10 mouse cellular contexts compared by ENCODE assay signal in the genomic region with DNA sequence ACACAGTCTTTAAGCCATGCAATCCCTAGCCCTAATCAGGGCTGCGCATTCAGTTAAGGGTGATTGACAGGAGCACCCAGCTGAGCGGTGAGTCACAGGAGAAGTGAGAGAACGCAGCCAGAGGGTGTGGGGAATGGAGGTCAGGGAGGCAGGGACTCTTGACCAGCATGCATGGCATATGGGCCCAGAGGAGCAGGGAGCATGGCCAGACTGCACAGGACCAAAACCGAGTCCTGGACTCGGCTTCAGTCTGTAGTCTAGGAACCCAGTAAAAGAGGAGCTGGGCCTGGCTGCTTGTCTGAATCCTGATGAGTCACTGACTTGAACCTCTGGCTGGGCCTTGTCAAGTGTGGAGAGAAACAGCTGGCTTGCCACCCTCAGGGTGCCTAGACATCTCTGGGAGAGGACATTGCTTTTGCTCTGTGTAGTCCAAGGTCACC.
DNase-seq lines count a peak whose midpoint lies in the region; ATAC-seq and TF ChIP-seq lines count a peak whose summit lies in the region.
"Had no signal": no experiment of that assay in that cellular context is flagged by ENCODE, and none has a peak within 500 bp of the region (broad histone marks: within the 10 kb centered on the region; RNA-seq: fewer than 3 reads in every experiment).

No protein-coding gene starts in this region.

- H3K9ac ChIP-seq in kidney, embryonic 15.5 days: no peak overlapping the region
- H3K9ac ChIP-seq in hindbrain, postnatal 0 days (replicated peaks; ENCODE audit: low read length): no peak overlapping the region
- H3K9ac ChIP-seq: liver, postnatal 0 days had no signal

- H3K4me3 ChIP-seq in kidney, embryonic 15.5 days (replicated peaks): no peak overlapping the region
- H3K4me3 ChIP-seq in hindbrain, postnatal 0 days (ENCODE audit: low read length): no peak overlapping the region

- peaks cover 16% of the 10 kb centered on the region for H3K4me1 ChIP-seq in kidney, embryonic 15.5 days
- H3K4me1 ChIP-seq in hindbrain, postnatal 0 days (ENCODE audit: insufficient read depth, low read length): no peaks in the 10 kb centered on the region

- no peak for TF ChIP-seq CTCF in hindbrain, postnatal 0 days (IDR thresholded peaks at IDR 0.05; ENCODE audit: low read depth)

- WGBS in kidney, embryonic 15.5 days: 50% methylated on average over 5 of the region's 5 CpGs
- WGBS in hindbrain, postnatal 0 days: 43% methylated on average over 5 of the region's 5 CpGs

- H3K27me3 ChIP-seq in kidney, embryonic 15.5 days: no peaks in the 10 kb centered on the region
- H3K27me3 ChIP-seq in hindbrain, postnatal 0 days (ENCODE audit: insufficient read depth, low read length): no peaks in the 10 kb centered on the region

- peak; percentile 48; the same call in 1 of the 2 replicates for ATAC-seq in kidney, embryonic 15.5 days (replicated peaks; ENCODE audit: low FRiP score)
- 0 out of 2 replicates have a peak, but pooled peaks have one; percentile 32 for ATAC-seq in hindbrain, postnatal 0 days
- ATAC-seq: liver, postnatal 0 days had no signal

- H3K27ac ChIP-seq in kidney, embryonic 15.5 days: no peak overlapping the region
- H3K27ac ChIP-seq in hindbrain, postnatal 0 days: no peak overlapping the region

- no peaks in the 10 kb centered on the region for H3K36me3 ChIP-seq in kidney, embryonic 15.5 days
- H3K36me3 ChIP-seq in hindbrain, postnatal 0 days (ENCODE audit: insufficient read depth, low read length): no peaks in the 10 kb centered on the region

- no peaks in the 10 kb centered on the region for H3K9me3 ChIP-seq in kidney, embryonic 15.5 days (replicated peaks)
- H3K9me3 ChIP-seq in hindbrain, postnatal 0 days (ENCODE audit: low read length): no peaks in the 10 kb centered on the region

- DNase-seq in adrenal gland, adult (ENCODE audit: inconsistent age in 2 of 2, low spot score in 1 of 2): peak; percentile 50 to 81
- no peak for DNase-seq in adrenal gland, postnatal 4 days (ENCODE audit: low spot score in 2 of 2)
- no peak for DNase-seq in kidney, adult 8-10 months
- DNase-seq in adrenal gland, adult 8-10 months: peak; percentile 16
- no peak for DNase-seq in hindbrain, postnatal 0 days (ENCODE audit: low spot score)
- DNase-seq in left cerebral cortex, adult 18-20 months (ENCODE audit: low spot score in 2 of 2): no peak
- DNase-seq in MN1 (ENCODE audit: low spot score): no peak
- DNase-seq: layer of hippocampus, postnatal 36 days; liver, postnatal 0 days had no signal

- no peak overlapping the region for H3K4me2 ChIP-seq in kidney, embryonic 15.5 days
- H3K4me2 ChIP-seq in hindbrain, postnatal 0 days (ENCODE audit: low read depth, low read length): no peak overlapping the region

Comparison
In these comparisons a context has a peak if more than half of its experiments do, and no peak if none do; other contexts are left out.
1. DNase-seq: peak in adrenal gland, adult (2 of 2) and adrenal gland, adult 8-10 months (single experiment); none in adrenal gland, postnatal 4 days (0 of 2), kidney, adult 8-10 months (0 of 2), hindbrain, postnatal 0 days (single experiment), left cerebral cortex, adult 18-20 months (0 of 2) and MN1 (single experiment).